Mouse (Mus musculus) olfactory bulb, adult 2 months (tissue): ENCODE results near the gene E2f6.

Experiments
- CTCF ChIP-seq: fragments of 200-500 bp; IDR thresholded peaks from 2 replicates; pipeline ENCODE4 v1.5.1; 2012; ENCODE audit warnings: low read depth, mild to moderate bottlenecking, low read length, moderate library complexity; ENCODE audit not compliant: insufficient read depth
- POLR2A ChIP-seq: fragments of 200-500 bp; IDR thresholded peaks from 2 replicates; pipeline ENCODE4 v1.6.1; 2012; ENCODE audit warnings: mild to moderate bottlenecking, low read depth, low read length, moderate library complexity; ENCODE audit not compliant: insufficient read depth

- TF ChIP-seq POLR2A (no peak), CTCF (no peak)
Measured at GRCm38 (mm10) chr12:16823701-16824100, 12.9 kb downstream of the E2f6 start.
